Mouse (Mus musculus) CD4-positive helper T cell, adult 2 months (primary cell): ENCODE measurements around the gene Arhgap15.

Experiments used
- DNase-seq: peaks from one replicate; pipeline ENCODE4 v3.0.0-alpha.2; 2012; ENCODE audit warnings: low read depth, missing footprints, low spot score

The Arhgap15 gene

DNA sequence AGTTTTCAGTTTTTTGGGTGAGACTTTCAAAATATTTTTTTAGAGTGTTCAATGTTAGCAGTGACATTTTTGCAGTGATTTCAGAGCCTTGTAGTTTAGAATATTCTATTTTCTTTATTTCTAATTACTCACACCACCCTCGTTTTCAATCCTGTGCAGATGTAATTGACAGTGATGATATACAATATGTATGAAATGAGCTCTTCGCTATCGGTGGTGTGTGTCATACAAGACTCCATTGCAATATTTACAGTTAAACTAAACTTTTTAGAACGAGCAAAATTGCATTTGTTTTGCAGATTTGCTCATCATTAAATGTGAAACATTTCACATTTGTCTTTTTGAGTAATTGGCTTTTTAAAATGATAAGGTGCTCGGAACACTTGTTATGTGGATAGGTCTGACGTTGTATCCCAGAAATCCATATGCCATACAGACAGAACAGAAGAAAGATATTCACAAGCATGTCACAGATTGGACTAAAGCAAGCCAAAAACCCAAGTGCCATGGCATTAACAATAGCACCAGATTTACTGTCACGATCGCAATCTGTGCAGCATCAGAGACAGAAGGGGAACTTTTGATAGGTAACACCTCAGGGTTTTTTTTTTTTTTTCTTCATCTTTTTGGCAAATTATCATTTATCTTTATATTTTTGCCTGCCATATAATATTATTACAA, 280.6 kb downstream of the Arhgap15 start:
- DNase-seq, result no peak

GRCm38 (mm10) chr2:44029865-44030264, 281.2 kb downstream of the Arhgap15 start:
- DNase-seq, result no peak

DNA sequence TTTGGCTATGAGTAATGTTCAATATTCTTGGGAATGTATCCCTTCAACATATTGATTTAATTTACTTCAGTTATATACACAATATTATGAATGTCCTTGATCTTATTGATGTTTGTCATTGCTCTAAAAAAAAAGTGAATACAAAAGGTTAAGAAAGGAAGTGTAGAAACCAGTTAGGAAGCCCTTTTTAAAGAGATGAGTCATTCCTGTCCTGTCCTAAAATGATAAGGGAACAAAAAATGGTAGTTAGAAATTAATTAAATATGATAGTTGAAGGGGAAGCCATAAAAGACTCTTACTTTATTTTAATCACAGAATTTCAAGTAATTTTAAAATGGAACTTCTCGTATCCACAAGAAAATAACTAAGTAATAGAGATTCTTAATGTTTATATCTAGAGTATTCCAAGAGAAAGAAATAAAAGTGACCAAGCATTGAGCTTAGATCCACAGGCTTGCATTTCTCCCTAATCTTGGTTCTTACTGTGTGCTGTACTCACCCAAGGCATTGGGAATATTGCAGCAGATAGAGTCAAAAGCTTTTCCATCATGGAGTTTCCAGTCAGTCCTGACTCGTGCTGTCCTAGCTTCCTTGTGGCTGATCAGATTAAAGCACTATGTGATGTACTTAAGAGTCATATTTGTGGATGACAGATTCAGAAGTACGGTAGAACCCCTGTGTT, 291.0 kb downstream of the Arhgap15 start:
- no peak for DNase-seq

GRCm38 (mm10) chr2:44044088-44044487, 295.5 kb downstream of the Arhgap15 start:
- no peak for DNase-seq

DNA sequence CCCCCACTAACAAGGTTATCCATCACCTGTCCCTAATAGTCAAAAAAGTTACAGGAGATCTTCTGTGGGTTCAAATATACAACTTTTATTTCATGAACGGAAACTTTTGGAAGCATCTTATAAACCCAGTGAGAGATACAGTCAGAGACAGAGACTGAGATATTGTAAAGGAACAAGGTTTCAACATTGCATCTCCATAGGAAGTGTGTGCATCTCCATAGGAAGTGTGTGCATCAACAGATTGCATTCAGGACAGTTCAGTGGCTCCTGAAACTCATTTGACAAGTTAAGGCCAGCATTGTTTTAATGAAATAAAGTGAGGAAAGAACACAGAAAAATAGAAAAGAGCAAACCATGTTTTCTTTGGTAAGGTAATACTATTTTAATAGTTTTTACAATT, 296.0 kb downstream of the Arhgap15 start:
- no peak for DNase-seq

DNA sequence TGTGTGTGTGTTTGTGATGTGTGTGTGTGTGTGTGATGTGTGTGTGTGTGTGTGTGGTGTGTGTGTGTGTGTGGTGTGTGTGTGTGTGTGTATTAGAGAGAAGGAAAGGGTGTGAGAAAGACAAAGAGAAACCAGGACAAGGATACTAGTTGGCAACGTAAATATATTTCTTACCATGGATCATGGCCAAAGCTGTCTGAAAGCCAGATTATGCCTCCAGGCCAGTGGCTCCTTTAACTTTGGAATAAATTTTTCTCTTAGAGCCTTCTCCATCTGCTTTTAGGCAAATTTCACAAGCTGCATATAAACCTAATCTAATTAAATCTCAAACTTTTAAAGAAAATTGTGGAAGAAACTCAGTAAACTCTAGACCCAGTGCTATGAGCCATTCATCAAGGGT, 296.6 kb downstream of the Arhgap15 start:
- DNase-seq, result no peak

GRCm38 (mm10) chr2:44060306-44060705, 311.7 kb downstream of the Arhgap15 start:
- DNase-seq, result no peak

- no peak for DNase-seq
Observed at GRCm38 (mm10) chr2:44060716-44061115, 312.1 kb downstream of the Arhgap15 start.

DNA sequence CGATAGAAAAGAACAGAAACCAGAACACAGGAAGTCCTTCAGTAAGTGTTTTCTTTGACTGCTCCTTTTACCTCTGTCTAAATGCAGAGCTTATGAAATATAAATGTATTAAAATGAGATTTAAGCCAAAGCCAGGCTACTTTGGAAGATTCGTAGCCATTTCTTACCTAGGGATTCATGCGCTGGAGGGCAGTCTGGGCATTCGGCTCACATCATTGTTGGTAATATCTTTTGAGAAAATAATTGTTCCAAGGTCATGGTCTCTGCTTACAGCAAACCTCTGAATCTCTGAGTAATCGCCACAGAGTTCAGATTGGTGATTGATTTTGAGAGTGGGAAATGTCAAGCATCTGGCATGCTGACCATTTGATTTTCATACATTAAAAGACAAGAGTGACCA, 316.4 kb downstream of the Arhgap15 start:
- DNase-seq, result no peak

- DNase-seq, result no peak
Observed at GRCm38 (mm10) chr2:44068151-44068840, 319.7 kb downstream of the Arhgap15 start.

DNA sequence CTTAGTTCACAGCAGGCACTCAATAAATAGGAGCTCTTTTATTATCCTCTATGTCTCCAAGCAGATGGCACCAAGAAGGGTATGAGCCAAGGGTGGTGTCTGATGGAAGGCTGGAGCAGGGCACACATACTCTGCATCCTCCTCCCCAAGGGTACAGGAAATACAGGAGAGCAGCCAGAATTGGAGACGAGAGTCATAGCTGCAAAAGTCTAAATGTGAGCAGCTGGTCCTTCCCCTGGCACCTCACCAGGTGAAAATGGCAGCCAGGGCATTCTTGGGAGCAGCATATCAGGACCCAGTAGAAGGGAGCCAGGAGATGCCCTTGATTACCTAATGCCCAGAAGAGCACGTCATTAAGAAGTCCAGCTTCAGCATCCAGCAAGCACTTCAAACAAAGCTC, 320.3 kb downstream of the Arhgap15 start:
- no peak for DNase-seq

DNA sequence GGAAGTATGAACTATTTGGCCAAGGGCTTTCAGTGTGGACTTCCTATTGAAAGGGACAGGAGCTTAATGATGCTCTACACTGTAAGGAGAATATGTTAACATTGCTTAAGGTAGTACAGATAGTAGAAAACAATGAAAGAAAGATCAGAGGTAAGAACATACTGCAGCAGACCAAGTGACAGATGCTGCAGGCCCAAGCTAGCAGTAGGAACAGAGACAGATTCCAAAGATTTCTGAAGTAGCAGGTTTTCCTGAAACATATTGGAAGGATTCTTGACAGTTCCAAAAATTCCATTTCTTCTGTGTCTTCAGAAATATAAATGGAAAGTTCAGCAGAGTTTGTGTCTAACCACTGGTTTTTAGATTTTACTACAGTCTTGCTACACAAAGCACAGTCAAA, 327.9 kb downstream of the Arhgap15 start:
- no peak for DNase-seq

GRCm38 (mm10) chr2:44080530-44080929, 331.9 kb downstream of the Arhgap15 start:
- no peak for DNase-seq

DNA sequence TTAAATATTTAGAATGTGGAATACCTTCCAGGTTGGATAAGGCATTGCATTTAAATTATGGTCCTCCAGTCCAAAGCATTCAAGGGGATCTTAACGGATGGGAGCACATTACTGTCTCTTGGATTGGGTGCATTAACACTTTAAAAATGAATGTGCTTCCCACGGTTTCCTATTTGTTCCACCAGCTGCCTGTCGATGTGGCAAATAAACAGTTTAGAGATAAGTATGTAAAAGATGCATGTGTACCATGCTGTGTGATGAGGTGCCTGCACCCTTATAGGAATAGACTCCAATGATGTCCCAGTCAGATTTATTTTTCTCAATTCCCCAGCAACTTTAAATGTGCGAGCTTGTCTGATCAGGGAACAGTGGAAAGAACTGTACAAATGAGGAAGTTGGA, 332.6 kb downstream of the Arhgap15 start:
- no peak for DNase-seq

DNA sequence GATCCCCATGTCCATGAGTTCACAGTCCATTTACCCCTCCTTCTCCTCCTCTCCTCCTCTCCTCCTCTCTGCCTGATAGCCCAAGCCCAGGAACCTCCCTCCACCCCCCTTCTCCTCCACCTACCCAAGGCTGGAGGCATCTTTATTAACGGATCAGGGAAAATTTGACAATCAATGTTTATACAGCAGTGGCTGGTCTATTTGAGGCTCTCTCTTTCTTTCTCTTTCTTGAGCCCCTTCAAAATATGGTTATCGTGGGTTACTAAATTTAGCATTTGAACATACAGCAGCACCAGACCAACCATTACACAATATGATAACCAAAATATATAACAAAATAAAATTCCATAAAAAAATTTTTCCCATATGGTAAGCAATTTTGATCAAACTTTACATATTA, 335.8 kb downstream of the Arhgap15 start:
- DNase-seq, result no peak

GRCm38 (mm10) chr2:44086403-44087056, 337.9 kb downstream of the Arhgap15 start:
- DNase-seq, result no peak

- DNase-seq, result no peak
Observed at GRCm38 (mm10) chr2:44098552-44098951, 349.9 kb downstream of the Arhgap15 start.

DNA sequence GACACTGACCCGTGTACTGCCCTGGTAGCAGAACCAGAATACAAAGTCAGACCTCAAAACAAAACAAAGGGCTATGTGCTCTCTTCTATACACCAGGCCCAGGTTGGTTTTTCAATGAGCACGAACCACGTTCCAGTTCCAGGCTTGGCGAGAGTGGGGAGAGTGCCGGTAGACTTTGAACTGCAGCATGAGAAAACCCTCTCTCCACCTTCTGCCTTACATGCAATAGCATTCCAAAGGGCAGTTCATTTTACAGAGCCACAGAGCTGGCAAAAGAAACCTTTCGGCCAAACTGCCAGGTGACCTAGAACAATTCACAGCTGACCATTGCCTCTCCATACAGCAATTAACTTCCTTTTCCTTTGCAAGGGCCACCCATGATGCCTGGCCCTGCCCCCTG, 353.7 kb downstream of the Arhgap15 start:
- DNase-seq, result no peak

- DNase-seq, result no peak
Observed at GRCm38 (mm10) chr2:44103321-44103720, 354.7 kb downstream of the Arhgap15 start.

GRCm38 (mm10) chr2:44103742-44104141, 355.1 kb downstream of the Arhgap15 start:
- DNase-seq, result no peak

DNA sequence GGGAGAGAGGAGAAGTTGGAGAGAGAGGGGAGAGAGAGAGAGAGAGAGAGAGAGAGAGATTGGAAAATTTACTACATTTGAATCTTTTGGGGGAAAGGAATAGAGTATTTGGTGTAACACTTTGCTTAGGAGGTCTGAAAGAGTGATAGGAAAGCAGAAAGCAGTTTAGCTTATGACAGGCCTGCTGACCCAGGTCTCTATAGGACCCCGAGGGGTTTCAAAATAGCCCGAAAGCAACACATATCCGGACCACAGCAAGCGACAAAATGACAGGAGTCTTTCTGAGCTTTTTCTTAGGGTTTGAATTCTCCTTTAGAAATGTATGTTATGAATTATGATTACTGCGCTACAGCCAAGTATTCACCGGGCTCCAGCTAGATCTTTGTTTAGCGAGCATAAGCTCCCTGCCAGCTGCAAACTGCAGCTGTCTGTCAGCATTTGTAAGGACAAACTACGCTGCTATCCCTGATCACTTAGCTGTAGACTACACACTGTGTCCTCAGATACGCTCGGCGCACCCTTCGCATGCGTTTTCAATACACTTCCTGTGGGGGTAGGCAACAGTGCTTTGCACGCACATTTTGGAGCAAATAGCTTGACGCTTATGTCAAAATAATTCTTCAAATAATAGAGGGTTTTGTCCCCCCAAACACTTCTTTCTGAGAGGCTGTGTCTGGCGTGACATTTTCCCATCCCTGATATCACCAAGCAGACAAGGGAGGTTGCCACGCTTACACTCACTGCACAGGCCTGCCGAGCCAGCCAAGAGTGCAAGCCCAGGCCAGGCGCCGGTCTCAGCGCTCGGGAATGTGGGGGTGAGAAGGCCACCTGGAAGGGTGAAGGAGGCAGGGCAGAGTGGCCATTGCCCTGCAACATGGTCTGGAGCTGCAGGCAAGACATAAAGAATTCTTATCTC, 355.9 kb downstream of the Arhgap15 start:
- DNase-seq, result no peak
